Mouse (Mus musculus): ENCODE measurements around the gene Prkca. TPM values are rescaled to one million over a fixed set of nuclear protein-coding genes. Genes with fewer than 3 reads are reported as not detected.

The Prkca gene
- 51.9 TPM for polyA plus RNA-seq (2015; fragmentation: Illumina TruSeq; extraction: RNeasy Lipid Tissue Mini Kit (QIAGEN cat#74804); ENCODE audit: low read depth, low replicate concordance)

DNA sequence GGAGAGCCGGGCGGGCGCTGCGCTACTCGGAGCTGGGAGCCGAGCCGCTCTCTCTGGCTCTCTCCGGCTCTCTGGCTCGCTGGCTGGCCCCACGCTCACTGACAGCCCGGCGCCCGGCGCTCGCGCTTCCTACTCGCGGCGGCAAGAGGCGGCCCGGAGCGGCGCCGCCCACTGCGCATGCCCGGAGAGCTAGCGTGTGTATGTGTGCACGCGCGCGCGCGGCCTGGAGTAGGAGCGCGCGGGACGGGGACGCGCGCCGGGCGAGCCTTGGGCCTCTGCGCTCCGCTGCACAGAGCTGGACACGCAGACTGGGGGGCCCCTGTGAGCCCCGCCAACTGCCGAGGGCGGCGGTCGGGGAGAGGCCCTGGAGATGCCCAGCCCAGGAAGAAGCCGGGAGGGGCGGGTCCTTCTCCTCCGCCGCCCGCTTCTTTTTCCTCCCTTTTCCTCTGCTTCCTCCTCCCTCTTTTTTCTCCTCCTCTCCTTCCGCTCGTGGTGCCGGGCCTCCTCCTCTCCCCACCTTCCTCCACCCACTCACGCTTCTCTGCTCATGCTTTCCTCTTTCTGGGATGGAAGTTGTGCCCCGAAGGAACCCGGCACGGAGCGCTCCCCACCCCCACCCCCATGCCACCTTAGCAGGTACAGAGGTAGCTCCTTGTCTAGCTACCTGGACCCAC is at the start of gene Prkca:
TSS of gene Prkca (minus strand) at position 140 of the 674 bp plus-strand sequence.

GRCm38 (mm10) chr11:108342781-108343768 is 653 bp downstream of the Prkca start, which contains the start of gene Apoh:
Gene Apoh (plus strand): TSS chr11:108343354.

GRCm38 (mm10) chr11:107914634-107915226 is 429.0 kb downstream of the Prkca start, which contains the start of gene Cacng5:
Gene Cacng5 (minus strand): TSS chr11:107915055.

Other genes starting within 250 kb of the Prkca start
- gene Apoh, start 574 bp downstream of the Prkca start, polyA plus RNA-seq (2015; fragmentation: Illumina TruSeq; extraction: RNeasy Lipid Tissue Mini Kit (QIAGEN cat#74804); ENCODE audit: low read depth, low replicate concordance): 1.5 TPM
- 7.2 TPM for gene Cep112, start 81.3 kb upstream of the Prkca start, polyA plus RNA-seq (2015; fragmentation: Illumina TruSeq; extraction: RNeasy Lipid Tissue Mini Kit (QIAGEN cat#74804); ENCODE audit: low read depth, low replicate concordance)